Mouse (Mus musculus): ENCODE measurements around the gene Gm17651.

DNA sequence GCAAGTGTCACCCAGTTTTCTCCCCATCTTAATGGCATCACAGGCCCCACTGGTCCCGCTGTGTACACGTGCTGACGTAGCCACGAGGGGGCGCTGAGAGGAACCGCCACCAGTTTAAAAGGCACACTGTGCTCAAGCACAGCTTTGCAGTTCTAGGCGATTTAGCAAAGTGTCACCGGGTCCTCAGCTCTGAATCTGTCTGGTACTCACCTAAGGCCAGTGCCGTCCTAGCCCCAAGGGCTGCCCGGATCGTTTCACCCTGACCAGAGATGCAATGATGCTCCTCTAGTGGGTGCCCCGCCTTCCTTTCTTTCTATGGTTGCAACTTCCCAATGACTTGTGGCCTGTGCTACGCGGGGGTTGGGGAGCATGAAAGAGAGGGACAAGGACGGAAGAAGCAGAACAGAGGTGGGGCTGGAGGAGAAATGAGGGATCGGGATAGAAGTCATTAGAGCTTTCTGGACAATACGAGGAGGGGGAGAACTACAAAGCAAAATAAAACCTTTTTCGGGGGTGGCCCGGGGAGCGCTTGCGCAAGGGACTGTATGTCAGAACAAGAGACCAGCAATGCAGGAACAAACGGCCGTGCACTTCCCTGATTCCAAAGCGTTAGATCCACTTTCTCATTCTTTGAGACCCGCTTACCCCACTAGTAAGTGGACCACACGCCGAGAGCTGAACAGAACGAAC, 6.3 kb upstream of the Gm17651 start:
- TF ChIP-seq POLR2A (IDR thresholded peaks at IDR 0.05; ENCODE audit: extremely low read depth, insufficient read depth, low read length) (no peak), CTCF (IDR thresholded peaks at IDR 0.05; ENCODE audit: extremely low read depth, insufficient read depth, low read length) (peak; percentile 56)

All from cortical plate, adult 2 months (tissue).